Mouse (Mus musculus) C2C12 (cell line): ENCODE measurements around the gene Mbd6.

ENCODE experiments used
- CTCF ChIP-seq: IDR thresholded peaks from one replicate; pipeline ENCODE4 v1.5.1; 2011; ENCODE audit not compliant: control insufficient read depth, insufficient read depth, insufficient read length
- FOSL1 ChIP-seq: IDR thresholded peaks from one replicate; pipeline ENCODE4 v1.8.0; 2011; ENCODE audit warnings: mild to moderate bottlenecking, low read length; ENCODE audit not compliant: poor library complexity, insufficient read depth, severe bottlenecking
- MAX ChIP-seq: IDR thresholded peaks from one replicate; pipeline ENCODE4 v1.6.1; 2011; ENCODE audit warnings: mild to moderate bottlenecking, control low read depth
- USF1 ChIP-seq: IDR thresholded peaks from one replicate; pipeline ENCODE4 v1.6.1; 2011; ENCODE audit warnings: low read depth, mild to moderate bottlenecking, control low read depth, moderate library complexity

- TF ChIP-seq CTCF: no peak
- TF ChIP-seq FOSL1: no peak
- no peak for TF ChIP-seq USF1
- TF ChIP-seq MAX: no peak
These were observed 4.2 kb upstream of the Mbd6 start for GRCm38 (mm10) chr10:127292987-127293538.
